Mouse (Mus musculus): ENCODE results near the gene Gm26566. TPM values are rescaled to one million over a fixed set of nuclear protein-coding genes. Genes with fewer than 3 reads are reported as not detected.

The Gm26566 gene
- polyA plus RNA-seq, 1 experiment = 0.86 TPM

- no peak overlapping the region for H3K4me3 ChIP-seq (ENCODE audit: control insufficient read depth, insufficient read depth, low read length)
- H3K36me3 ChIP-seq (ENCODE audit: control insufficient read depth, insufficient read depth, low read length) = no peaks in the 10 kb centered on the region
- no peak for TF ChIP-seq CTCF (IDR thresholded peaks at IDR 0.05; ENCODE audit: borderline replicate concordance, control insufficient read depth, extremely low read depth, insufficient read depth, low read length, poor library complexity)
- no peak for TF ChIP-seq POLR2A (IDR thresholded peaks at IDR 0.05; ENCODE audit: control insufficient read depth, extremely low read depth, insufficient read depth, low read length, poor library complexity)
- WGBS = 100% methylated on average over 1 of the region's 1 CpGs
- H3K4me1 ChIP-seq (replicated peaks; ENCODE audit: control insufficient read depth, insufficient read depth, low read length) = no peaks in the 10 kb centered on the region
- no peak for DNase-seq
- H3K27ac ChIP-seq (ENCODE audit: control insufficient read depth, insufficient read depth, low read length) = no peak overlapping the region
- no peaks in the 10 kb centered on the region for H3K27me3 ChIP-seq (ENCODE audit: control insufficient read depth, insufficient read depth, low read length)
Observed at GRCm38 (mm10) chr4:88699301-88699700, 22.3 kb upstream of the Gm26566 start.

GRCm38 (mm10) chr4:88705924-88706323 is 15.7 kb upstream of the Gm26566 start:
- 19% methylated on average over 3 of the region's 3 CpGs for WGBS
- Histone ChIP-seq H3K36me3 (ENCODE audit: control insufficient read depth, insufficient read depth, low read length) (no peaks in the 10 kb centered on the region), H3K4me1 (replicated peaks; ENCODE audit: control insufficient read depth, insufficient read depth, low read length) (no peaks in the 10 kb centered on the region), H3K4me3 (ENCODE audit: control insufficient read depth, insufficient read depth, low read length) (no peak overlapping the region), H3K27ac (ENCODE audit: control insufficient read depth, insufficient read depth, low read length) (no peak overlapping the region), H3K27me3 (ENCODE audit: control insufficient read depth, insufficient read depth, low read length) (no peaks in the 10 kb centered on the region)
- DNase-seq = no peak
- TF ChIP-seq POLR2A (IDR thresholded peaks at IDR 0.05; ENCODE audit: control insufficient read depth, extremely low read depth, insufficient read depth, low read length, poor library complexity) (no peak), CTCF (IDR thresholded peaks at IDR 0.05; ENCODE audit: borderline replicate concordance, control insufficient read depth, extremely low read depth, insufficient read depth, low read length, poor library complexity) (no peak)

GRCm38 (mm10) chr4:88707128-88707826 is 14.3 kb upstream of the Gm26566 start:
- Histone ChIP-seq H3K27ac (ENCODE audit: control insufficient read depth, insufficient read depth, low read length) (no peak overlapping the region), H3K4me1 (replicated peaks; ENCODE audit: control insufficient read depth, insufficient read depth, low read length) (no peaks in the 10 kb centered on the region), H3K4me3 (ENCODE audit: control insufficient read depth, insufficient read depth, low read length) (no peak overlapping the region), H3K36me3 (ENCODE audit: control insufficient read depth, insufficient read depth, low read length) (no peaks in the 10 kb centered on the region), H3K27me3 (ENCODE audit: control insufficient read depth, insufficient read depth, low read length) (no peaks in the 10 kb centered on the region)
- TF ChIP-seq POLR2A (IDR thresholded peaks at IDR 0.05; ENCODE audit: control insufficient read depth, extremely low read depth, insufficient read depth, low read length, poor library complexity) (no peak), CTCF (IDR thresholded peaks at IDR 0.05; ENCODE audit: borderline replicate concordance, control insufficient read depth, extremely low read depth, insufficient read depth, low read length, poor library complexity) (no peak)
- 98% methylated on average over 1 of the region's 1 CpGs for WGBS
- no peak for DNase-seq

- Histone ChIP-seq H3K4me3 (ENCODE audit: control insufficient read depth, insufficient read depth, low read length) (no peak overlapping the region), H3K36me3 (ENCODE audit: control insufficient read depth, insufficient read depth, low read length) (peaks cover 5% of the 10 kb centered on the region; the same call in 1 of the 2 replicates), H3K27ac (ENCODE audit: control insufficient read depth, insufficient read depth, low read length) (no peak overlapping the region), H3K4me1 (replicated peaks; ENCODE audit: control insufficient read depth, insufficient read depth, low read length) (0 out of 2 replicates have a peak, but pooled peaks cover 2% of the 10 kb centered on the region), H3K27me3 (ENCODE audit: control insufficient read depth, insufficient read depth, low read length) (no peaks in the 10 kb centered on the region)
- no peak for DNase-seq
- WGBS = 56% methylated on average over 1 of the region's 1 CpGs
- no peak for TF ChIP-seq CTCF (IDR thresholded peaks at IDR 0.05; ENCODE audit: borderline replicate concordance, control insufficient read depth, extremely low read depth, insufficient read depth, low read length, poor library complexity)
- TF ChIP-seq POLR2A (IDR thresholded peaks at IDR 0.05; ENCODE audit: control insufficient read depth, extremely low read depth, insufficient read depth, low read length, poor library complexity) = no peak
Observed at GRCm38 (mm10) chr4:88714281-88714680, 7.3 kb upstream of the Gm26566 start.

- Histone ChIP-seq H3K36me3 (ENCODE audit: control insufficient read depth, insufficient read depth, low read length) (peaks cover 6% of the 10 kb centered on the region), H3K27me3 (ENCODE audit: control insufficient read depth, insufficient read depth, low read length) (no peaks in the 10 kb centered on the region)
Observed at GRCm38 (mm10) chr4:88715059-88715458, 6.5 kb upstream of the Gm26566 start.

GRCm38 (mm10) chr4:88718715-88719114 is 2.9 kb upstream of the Gm26566 start:
- H3K36me3 ChIP-seq (ENCODE audit: control insufficient read depth, insufficient read depth, low read length) = peaks cover 16% of the 10 kb centered on the region
- peaks cover 15% of the 10 kb centered on the region for H3K4me1 ChIP-seq (replicated peaks; ENCODE audit: control insufficient read depth, insufficient read depth, low read length)
- TF ChIP-seq CTCF (IDR thresholded peaks at IDR 0.05; ENCODE audit: borderline replicate concordance, control insufficient read depth, extremely low read depth, insufficient read depth, low read length, poor library complexity) (no peak), POLR2A (IDR thresholded peaks at IDR 0.05; ENCODE audit: control insufficient read depth, extremely low read depth, insufficient read depth, low read length, poor library complexity) (no peak)
- 33% methylated on average over 1 of the region's 1 CpGs for WGBS
- H3K27ac ChIP-seq (ENCODE audit: control insufficient read depth, insufficient read depth, low read length) = no peak overlapping the region
- H3K4me3 ChIP-seq (ENCODE audit: control insufficient read depth, insufficient read depth, low read length) = no peak overlapping the region
- no peak for DNase-seq
- no peaks in the 10 kb centered on the region for H3K27me3 ChIP-seq (ENCODE audit: control insufficient read depth, insufficient read depth, low read length)

More at GRCm38 (mm10) chr4:88715059-88715458, 6.5 kb upstream of the Gm26566 start:
- DNase-seq = no peak
- Histone ChIP-seq H3K4me1 (replicated peaks; ENCODE audit: control insufficient read depth, insufficient read depth, low read length) (peaks cover 3% of the 10 kb centered on the region), H3K4me3 (ENCODE audit: control insufficient read depth, insufficient read depth, low read length) (no peak overlapping the region), H3K27ac (ENCODE audit: control insufficient read depth, insufficient read depth, low read length) (no peak overlapping the region)
- TF ChIP-seq CTCF (IDR thresholded peaks at IDR 0.05; ENCODE audit: borderline replicate concordance, control insufficient read depth, extremely low read depth, insufficient read depth, low read length, poor library complexity) = no peak
- TF ChIP-seq POLR2A (IDR thresholded peaks at IDR 0.05; ENCODE audit: control insufficient read depth, extremely low read depth, insufficient read depth, low read length, poor library complexity) = no peak

Measured in thymus, adult 2 months (tissue).